Mouse (Mus musculus) CH12.LX (cell line): ENCODE measurements at regions not wholly inside any gene's neighbourhood (a gene's known extent, or its start where the extent isn't known, plus 50 kb on each side); places are given as distances from the start of the nearest gene placed in this dataset.

ENCODE experiments used
- DNase-seq: peaks from one replicate; pipeline ENCODE4 v3.0.0-alpha.2; 2013; ENCODE audit errors: extremely low read depth
- H3K27ac ChIP-seq: 2 replicates; pipeline ENCODE4 v1.5.1; 2012; ENCODE audit warnings: low read depth, mild to moderate bottlenecking, control low read depth, moderate library complexity; ENCODE audit not compliant: insufficient read depth
- H3K27me3 ChIP-seq: replicated peaks from 2 replicates; pipeline ENCODE3; 2012; ENCODE audit warnings: inconsistent platforms
- H3K36me3 ChIP-seq, 2 experiments: replicated peaks in 1 of 2; 2 replicates each; pipeline versions ENCODE3 to v1.6.1; 2012; ENCODE audit warnings: inconsistent platforms in 1 of 2, low read length in 1 of 2, mild to moderate bottlenecking in 1 of 2, mixed read lengths in 1 of 2, moderate library complexity in 1 of 2; ENCODE audit not compliant: control insufficient read depth in 1 of 2, insufficient read depth in 1 of 2
- H3K4me1 ChIP-seq, 2 experiments: 2 replicates each; pipeline ENCODE4 v1.6.1; 2012; ENCODE audit warnings: inconsistent platforms in 1 of 2, moderate library complexity in 1 of 2; ENCODE audit not compliant: insufficient read depth in 2 of 2, control insufficient read depth in 1 of 2
- H3K4me2 ChIP-seq: 2 replicates; pipeline ENCODE4 v1.6.1; 2012; ENCODE audit warnings: low read depth, mild to moderate bottlenecking, control low read depth; ENCODE audit not compliant: poor library complexity, insufficient read depth, severe bottlenecking
- H3K4me3 ChIP-seq, 3 experiments: fragments of 150-350 bp in 1 of 3; sonication (generic) in 1 of 3; replicated peaks in 1 of 3; 2 replicates each; pipeline versions ENCODE3 to v1.5.1; 2011 to 2012; ENCODE audit warnings: low read depth in 2 of 3, low read length in 2 of 3, mild to moderate bottlenecking in 2 of 3, moderate library complexity in 2 of 3, control low read depth in 1 of 3, improper control_type of control experiment in 1 of 3, inconsistent platforms in 1 of 3, mixed read lengths in 1 of 3; ENCODE audit not compliant: poor library complexity in 1 of 3
- H3K79me2 ChIP-seq: replicated peaks from 2 replicates; pipeline ENCODE4 v1.6.1; 2012; ENCODE audit warnings: mild to moderate bottlenecking, moderate library complexity; ENCODE audit not compliant: control insufficient read depth, poor library complexity, insufficient read depth, severe bottlenecking; ENCODE audit errors: extremely low read depth
- H3K9ac ChIP-seq: 2 replicates; pipeline ENCODE4 v1.6.1; 2012; ENCODE audit warnings: low read depth, mild to moderate bottlenecking, control low read depth, moderate library complexity; ENCODE audit not compliant: insufficient read depth
- H3K9me3 ChIP-seq: replicated peaks from 2 replicates; pipeline ENCODE3; 2012; ENCODE audit warnings: low read length, inconsistent platforms, mixed read lengths
- BHLHE40 ChIP-seq: IDR thresholded peaks from 2 replicates; pipeline ENCODE4 v1.6.1; 2011; ENCODE audit warnings: mild to moderate bottlenecking, low read depth, low read length, improper control_type of control experiment
- CHD1 ChIP-seq: IDR thresholded peaks from 2 replicates; pipeline ENCODE4 v1.6.1; 2012; ENCODE audit warnings: low read depth, low read length, improper control_type of control experiment, inconsistent platforms
- CTCF ChIP-seq, 2 experiments: IDR thresholded peaks in 1 of 2; conservative IDR thresholded peaks in 1 of 2; 2 replicates each; pipeline ENCODE4 v1.5.1; 2011 to 2012; ENCODE audit warnings: low read depth in 2 of 2, low read length in 2 of 2, improper control_type of control experiment in 1 of 2, inconsistent platforms in 1 of 2, mild to moderate bottlenecking in 1 of 2, moderate library complexity in 1 of 2
- EP300 ChIP-seq: IDR thresholded peaks from 2 replicates; pipeline ENCODE4 v1.6.1; 2011; ENCODE audit warnings: low read length, improper control_type of control experiment
- ETS1 ChIP-seq: conservative IDR thresholded peaks from 2 replicates; pipeline ENCODE4 v1.6.1; 2012; ENCODE audit warnings: low read depth, mild to moderate bottlenecking, inconsistent platforms, low read length, improper control_type of control experiment, moderate library complexity
- HCFC1 ChIP-seq: IDR thresholded peaks from 2 replicates; pipeline ENCODE4 v1.6.1; 2012; ENCODE audit warnings: low read depth, mild to moderate bottlenecking, inconsistent platforms, low read length, improper control_type of control experiment
- IRF4 ChIP-seq: IDR thresholded peaks from 2 replicates; pipeline ENCODE4 v1.6.1; 2014; ENCODE audit warnings: low read depth, mild to moderate bottlenecking, inconsistent platforms, low read length, improper control_type of control experiment
- JUND ChIP-seq: conservative IDR thresholded peaks from 2 replicates; pipeline ENCODE4 v1.6.1; 2011; ENCODE audit warnings: low read depth, low read length, improper control_type of control experiment
- KAT2A ChIP-seq: IDR thresholded peaks from 2 replicates; pipeline ENCODE4 v1.6.1; 2012; ENCODE audit warnings: low read length, improper control_type of control experiment, inconsistent platforms; ENCODE audit not compliant: insufficient replicate concordance
- MAFK ChIP-seq: IDR thresholded peaks from 2 replicates; pipeline ENCODE4 v1.6.1; 2011; ENCODE audit warnings: low read length, improper control_type of control experiment; ENCODE audit not compliant: insufficient replicate concordance
- MYC ChIP-seq: IDR thresholded peaks from 2 replicates; pipeline ENCODE4 v1.6.1; 2011; ENCODE audit warnings: low read depth, mild to moderate bottlenecking, improper control_type of control experiment, low read length
- NELFE ChIP-seq: IDR thresholded peaks from 2 replicates; pipeline ENCODE4 v1.6.1; 2011; ENCODE audit warnings: low read depth, low read length, improper control_type of control experiment
- RCOR1 ChIP-seq: conservative IDR thresholded peaks from 2 replicates; pipeline ENCODE4 v1.6.1; 2012; ENCODE audit warnings: low read depth, mild to moderate bottlenecking, inconsistent platforms, low read length, improper control_type of control experiment
- TBP ChIP-seq: conservative IDR thresholded peaks from 2 replicates; pipeline ENCODE4 v1.6.1; 2011; ENCODE audit warnings: low read depth, low read length, improper control_type of control experiment
- USF2 ChIP-seq: conservative IDR thresholded peaks from 2 replicates; pipeline ENCODE4 v1.6.1; 2011; ENCODE audit warnings: low read depth, low read length, improper control_type of control experiment
- ZMIZ1 ChIP-seq: IDR thresholded peaks from 2 replicates; pipeline ENCODE4 v1.6.1; 2012; ENCODE audit warnings: low read depth, mild to moderate bottlenecking, inconsistent platforms, low read length, improper control_type of control experiment
- ZNF384 ChIP-seq: IDR thresholded peaks from 2 replicates; pipeline ENCODE4 v1.6.1; 2012; ENCODE audit warnings: low read depth, low read length, improper control_type of control experiment, inconsistent platforms
- dilution Hi-C: fragments of 300-500 bp; cut with MboI; formaldehyde crosslinking; loops from 2 replicates; pipeline ENCODE4 v1.14.3; 2020; ENCODE audit warnings: low sequenced_read_pairs; ENCODE audit not compliant: extremely low pct_unique_long_range_greater_than_20kb, extremely low pct_ligation_motif_present
- in situ Hi-C: fragments of 300-500 bp; cut with MboI; formaldehyde crosslinking; loops from 3 replicates; pipeline ENCODE4 v1.14.3; 2019; ENCODE audit warnings: low sequenced_read_pairs, low pct_ligation_motif_present, low pct_unique_long_range_greater_than_20kb, mixed read lengths

GRCm38 (mm10) chr14:33763641-33764046 lies 159.7 kb upstream of the Gdf10 start:
- no peaks in the 10 kb centered on the region for H3K79me2 ChIP-seq
- dilution Hi-C loops: no loop called here
- no peak overlapping the region for H3K4me3 ChIP-seq
- no peak for DNase-seq
- no peak overlapping the region for H3K9ac ChIP-seq
- peaks cover 0 to 14% of the 10 kb centered on the region in 2 experiments; a peak in 2 of 4 replicates for H3K4me1 ChIP-seq
- in situ Hi-C loops: no loop called here
- no peaks in the 10 kb centered on the region for H3K9me3 ChIP-seq
- H3K4me2 ChIP-seq: no peak overlapping the region
- no peaks in the 10 kb centered on the region for H3K27me3 ChIP-seq
- no peak overlapping the region for H3K27ac ChIP-seq
- no peaks in the 10 kb centered on the region for H3K36me3 ChIP-seq
- no peak for TF ChIP-seq BHLHE40
- no peak for TF ChIP-seq IRF4
- TF ChIP-seq NELFE: no peak
- TF ChIP-seq EP300: no peak
- no peak for TF ChIP-seq CTCF (conservative IDR thresholded peaks at IDR 0.05 in 1 of 2, IDR thresholded peaks at IDR 0.05 in 1 of 2; ENCODE audit: low read depth in 2 of 2, low read length in 2 of 2)
- no peak for TF ChIP-seq RCOR1
- TF ChIP-seq ZNF384: no peak
- no peak for TF ChIP-seq HCFC1
- TF ChIP-seq USF2: no peak
- TF ChIP-seq CHD1: no peak
- no peak for TF ChIP-seq MYC
- TF ChIP-seq JUND: no peak
- no peak for TF ChIP-seq ZMIZ1
- no peak for TF ChIP-seq ETS1

- no peak for DNase-seq
- no peaks in the 10 kb centered on the region for H3K9me3 ChIP-seq
- no peaks in the 10 kb centered on the region for H3K27me3 ChIP-seq
- TF ChIP-seq MAFK (no peak), KAT2A (no peak), USF2 (no peak), TBP (no peak)
- no peaks in the 10 kb centered on the region for H3K79me2 ChIP-seq
- no peak overlapping the region for H3K27ac ChIP-seq
- H3K4me3 ChIP-seq: no peak overlapping the region
- no peaks in the 10 kb centered on the region for H3K36me3 ChIP-seq
- in situ Hi-C loops: no loop called here
- H3K9ac ChIP-seq: no peak overlapping the region
- no peak overlapping the region for H3K4me2 ChIP-seq
- dilution Hi-C loops: no loop called here
- peaks cover 0 to 12% of the 10 kb centered on the region in 2 experiments; a peak in 2 of 4 replicates for H3K4me1 ChIP-seq
Measured at GRCm38 (mm10) chr14:33765767-33766166, 157.6 kb upstream of the Gdf10 start.
